In the genomic region with DNA sequence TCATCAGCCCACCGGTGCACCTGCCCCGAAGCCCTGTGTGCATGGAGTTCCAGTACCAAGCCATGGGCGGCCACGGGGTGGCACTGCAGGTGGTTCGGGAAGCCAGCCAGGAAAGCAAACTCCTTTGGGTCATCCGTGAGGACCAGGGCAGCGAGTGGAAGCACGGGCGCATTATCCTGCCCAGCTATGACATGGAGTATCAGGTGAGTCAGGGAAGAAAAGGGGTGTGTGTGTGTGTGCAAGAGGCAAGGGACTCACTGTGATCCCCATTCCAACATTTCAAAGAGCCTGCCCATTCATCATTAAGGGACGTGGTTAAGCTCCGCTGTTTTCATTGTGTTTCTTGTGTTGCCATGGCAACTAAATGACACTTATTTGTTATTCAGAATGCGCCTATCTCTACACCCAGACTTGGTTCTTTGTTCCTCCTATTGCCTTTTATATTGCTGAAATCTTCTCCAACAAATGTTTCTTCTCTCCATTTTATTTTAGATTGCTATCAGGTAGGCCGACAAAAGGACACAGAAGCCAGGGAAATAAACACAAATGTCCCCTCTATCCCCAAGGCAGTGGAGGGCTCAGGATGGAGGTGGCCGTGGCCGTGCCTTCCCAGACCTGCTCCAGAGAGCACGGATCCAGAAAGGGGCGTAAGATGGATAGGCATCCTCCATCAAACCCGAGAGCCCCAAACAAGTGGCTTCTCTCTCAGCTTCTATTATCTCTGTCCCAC, we compare ENCODE assay signal across 9 mouse cellular contexts.
DNase-seq lines count a peak whose midpoint lies in the region; ATAC-seq and TF ChIP-seq lines count a peak whose summit lies in the region.
"Had no signal": no experiment of that assay in that cellular context is flagged by ENCODE, and none has a peak within 500 bp of the region (broad histone marks: within the 10 kb centered on the region; RNA-seq: fewer than 3 reads in every experiment).

No protein-coding gene starts in this region.

- no peak overlapping the region for H3K9ac ChIP-seq in embryonic facial prominence, embryonic 11.5 days (replicated peaks; ENCODE audit: low read length)
- no peak overlapping the region for H3K9ac ChIP-seq in forebrain, postnatal 0 days
- no peak overlapping the region for H3K9ac ChIP-seq in neural tube, embryonic 13.5 days
- no peak overlapping the region for H3K9ac ChIP-seq in kidney, embryonic 15.5 days
- H3K9ac ChIP-seq: limb, embryonic 13.5 days had no signal

- TF ChIP-seq CTCF in forebrain, postnatal 0 days (IDR thresholded peaks at IDR 0.05; ENCODE audit: low read depth): peak; percentile 45

- H3K4me2 ChIP-seq in embryonic facial prominence, embryonic 11.5 days (ENCODE audit: low read depth, low read length): no peak overlapping the region
- H3K4me2 ChIP-seq in forebrain, postnatal 0 days (ENCODE audit: low read depth): no peak overlapping the region
- H3K4me2 ChIP-seq in neural tube, embryonic 13.5 days: no peak overlapping the region
- H3K4me2 ChIP-seq in kidney, embryonic 15.5 days: no peak overlapping the region
- H3K4me2 ChIP-seq: limb, embryonic 13.5 days had no signal

- no peak overlapping the region for H3K27ac ChIP-seq in embryonic facial prominence, embryonic 11.5 days (replicated peaks; ENCODE audit: low read depth, low read length)
- no peak overlapping the region; the same call in 1 of the 2 replicates for H3K27ac ChIP-seq in embryonic facial prominence, embryonic 10.5 days (replicated peaks)
- H3K27ac ChIP-seq in forebrain, postnatal 0 days (ENCODE audit: low read depth, low read length): peak overlapping the region; percentile 84
- H3K27ac ChIP-seq in neural tube, embryonic 13.5 days (replicated peaks): peak overlapping the region; percentile 39
- H3K27ac ChIP-seq in kidney, embryonic 15.5 days: no peak overlapping the region
- H3K27ac ChIP-seq: limb, embryonic 13.5 days had no signal

- ATAC-seq in embryonic facial prominence, embryonic 11.5 days (replicated peaks; ENCODE audit: insufficient number of reproducible peaks, low FRiP score, low TSS enrichment, low read depth): 0 out of 2 replicates have a peak, but pooled peaks have one; percentile 41
- ATAC-seq in forebrain, postnatal 0 days: peak; percentile 70
- ATAC-seq in neural tube, embryonic 13.5 days (ENCODE audit: low read depth): 0 out of 2 replicates have a peak, but pooled peaks have one; percentile 41
- ATAC-seq in kidney, embryonic 15.5 days (replicated peaks; ENCODE audit: low FRiP score): no peak

- WGBS in embryonic facial prominence, embryonic 11.5 days: 82% methylated on average over 18 of the region's 18 CpGs
- 85% methylated on average over 18 of the region's 18 CpGs for WGBS in embryonic facial prominence, embryonic 10.5 days
- 51% methylated on average over 18 of the region's 18 CpGs for WGBS in forebrain, postnatal 0 days
- WGBS in neural tube, embryonic 13.5 days: 54% methylated on average over 18 of the region's 18 CpGs
- 90% methylated on average over 18 of the region's 18 CpGs for WGBS in kidney, embryonic 15.5 days

- H3K4me3 ChIP-seq in embryonic facial prominence, embryonic 11.5 days (ENCODE audit: low read depth, low read length): no peak overlapping the region
- H3K4me3 ChIP-seq in embryonic facial prominence, embryonic 10.5 days: no peak overlapping the region
- no peak overlapping the region for H3K4me3 ChIP-seq in forebrain, postnatal 0 days (ENCODE audit: low read depth, low read length)
- H3K4me3 ChIP-seq in neural tube, embryonic 13.5 days: no peak overlapping the region
- H3K4me3 ChIP-seq in kidney, embryonic 15.5 days (replicated peaks): no peak overlapping the region
- H3K4me3 ChIP-seq: limb, embryonic 13.5 days had no signal

- no peaks in the 10 kb centered on the region for H3K27me3 ChIP-seq in embryonic facial prominence, embryonic 11.5 days (ENCODE audit: control insufficient read depth, insufficient read depth, low read length)
- peaks cover 3% of the 10 kb centered on the region; the same call in 1 of the 2 replicates for H3K27me3 ChIP-seq in embryonic facial prominence, embryonic 10.5 days (replicated peaks; ENCODE audit: low read depth, poor library complexity, severe bottlenecking)
- no peaks in the 10 kb centered on the region for H3K27me3 ChIP-seq in forebrain, postnatal 0 days (ENCODE audit: insufficient read depth, low read length)
- peaks cover 14% of the 10 kb centered on the region; the same call in 1 of the 2 replicates for H3K27me3 ChIP-seq in neural tube, embryonic 13.5 days
- peaks cover 37% of the 10 kb centered on the region for H3K27me3 ChIP-seq in kidney, embryonic 15.5 days

- no peaks in the 10 kb centered on the region for H3K9me3 ChIP-seq in embryonic facial prominence, embryonic 11.5 days (replicated peaks; ENCODE audit: control insufficient read depth, low read length)
- H3K9me3 ChIP-seq in embryonic facial prominence, embryonic 10.5 days: no peaks in the 10 kb centered on the region
- H3K9me3 ChIP-seq in forebrain, postnatal 0 days (ENCODE audit: low read length): no peaks in the 10 kb centered on the region
- H3K9me3 ChIP-seq in neural tube, embryonic 13.5 days: no peaks in the 10 kb centered on the region
- no peaks in the 10 kb centered on the region for H3K9me3 ChIP-seq in kidney, embryonic 15.5 days (replicated peaks)
- H3K9me3 ChIP-seq: limb, embryonic 13.5 days had no signal

- H3K4me1 ChIP-seq in embryonic facial prominence, embryonic 11.5 days (ENCODE audit: control insufficient read depth, insufficient read depth, low read length): no peaks in the 10 kb centered on the region; the same call in 1 of the 2 replicates
- H3K4me1 ChIP-seq in embryonic facial prominence, embryonic 10.5 days: peaks cover 25% of the 10 kb centered on the region
- peaks cover 15% of the 10 kb centered on the region; the same call in 1 of the 2 replicates for H3K4me1 ChIP-seq in forebrain, postnatal 0 days (ENCODE audit: insufficient read depth)
- peaks cover 32% of the 10 kb centered on the region for H3K4me1 ChIP-seq in neural tube, embryonic 13.5 days (replicated peaks)
- H3K4me1 ChIP-seq in kidney, embryonic 15.5 days: peaks cover 14% of the 10 kb centered on the region

- DNase-seq in embryonic facial prominence, embryonic 11.5 days (ENCODE audit: low spot score): no peak
- no peak for DNase-seq in embryonic facial prominence, embryonic 10.5 days (ENCODE audit: low spot score)
- DNase-seq in right cerebral cortex, postnatal 10 days (ENCODE audit: low spot score in 2 of 2): peak; percentile 54 to 58
- DNase-seq in right cerebral cortex, postnatal 36 days (ENCODE audit: low spot score in 2 of 2): no peak
- peak; percentile 67 for DNase-seq in forebrain, postnatal 0 days
- no peak for DNase-seq in gastrocnemius, adult 18-20 months (ENCODE audit: low spot score)

- H3K36me3 ChIP-seq in embryonic facial prominence, embryonic 11.5 days (replicated peaks; ENCODE audit: control insufficient read depth, insufficient read depth, low read depth, low read length): no peaks in the 10 kb centered on the region
- H3K36me3 ChIP-seq in embryonic facial prominence, embryonic 10.5 days (replicated peaks): peaks cover 54% of the 10 kb centered on the region
- H3K36me3 ChIP-seq in forebrain, postnatal 0 days (ENCODE audit: insufficient read depth): peaks cover 10% of the 10 kb centered on the region; the same call in 1 of the 2 replicates
- peaks cover 37% of the 10 kb centered on the region for H3K36me3 ChIP-seq in neural tube, embryonic 13.5 days
- H3K36me3 ChIP-seq in kidney, embryonic 15.5 days: no peaks in the 10 kb centered on the region

Comparison
In these comparisons a context has a peak if more than half of its experiments do, and no peak if none do; other contexts are left out.
1. DNase-seq: peak in right cerebral cortex, postnatal 10 days (2 of 2) and forebrain, postnatal 0 days (single experiment); none in embryonic facial prominence, embryonic 11.5 days (single experiment), embryonic facial prominence, embryonic 10.5 days (single experiment), right cerebral cortex, postnatal 36 days (0 of 2) and gastrocnemius, adult 18-20 months (single experiment).
2. H3K27ac ChIP-seq: peak in forebrain, postnatal 0 days (single experiment) and neural tube, embryonic 13.5 days (single experiment); none in embryonic facial prominence, embryonic 11.5 days (single experiment), embryonic facial prominence, embryonic 10.5 days (single experiment) and kidney, embryonic 15.5 days (single experiment).